Mouse (Mus musculus): ENCODE measurements around the gene Krba1. TPM values are rescaled to one million over a fixed set of nuclear protein-coding genes. Genes with fewer than 3 reads are reported as not detected.

Gene Krba1
- total RNA-seq, 2 experiments from 2014 or later, result 52.7 to 53.1 TPM

- peak overlapping the region; percentile 75 for H3K4me3 ChIP-seq
- no peak for TF ChIP-seq CTCF (IDR thresholded peaks at IDR 0.05)
- H3K27ac ChIP-seq, result peak overlapping the region; percentile 62
- peak; percentile 74 to 88 for DNase-seq (ENCODE audit: extremely low spot score in 1 of 2, low spot score in 2 of 2)
- intact Hi-C loops (cut with DNase I), result loop anchor here (2.0 kb wide), 2 partner anchors 49 to 61 kb away; partner anchors contain the start of gene Krba1
Observed at GRCm38 (mm10) chr6:48443592-48444309, 48.4 kb downstream of the Krba1 start.

GRCm38 (mm10) chr6:48444310-48445180 lies 49.2 kb downstream of the Krba1 start:
- intact Hi-C loops (cut with DNase I), result loop anchor here (2.0 to 5.0 kb wide), 3 partner anchors 50 to 93 kb away; partner anchors contain the start of genes Atp6v0e2 and Krba1
- Histone ChIP-seq H3K27ac (peak overlapping the region; percentile 89), H3K4me3 (peak overlapping the region; percentile 75)
- peak; percentile 41 to 70 for DNase-seq (ENCODE audit: extremely low spot score in 1 of 2, low spot score in 2 of 2)
- no peak for TF ChIP-seq CTCF (IDR thresholded peaks at IDR 0.05)

- no peak for TF ChIP-seq CTCF (IDR thresholded peaks at IDR 0.05)
- H3K4me3 ChIP-seq, result peak within 1 kb of the TSS; percentile 75
Observed at GRCm38 (mm10) chr6:48445181-48446101, 50.1 kb downstream of the Krba1 start, which contains the start of gene Zfp467. Gene Zfp467 (minus strand): TSS chr6:48445825.

GRCm38 (mm10) chr6:48446256-48446655 lies 50.9 kb downstream of the Krba1 start:
- no peak for DNase-seq (ENCODE audit: extremely low spot score in 1 of 2, low spot score in 2 of 2)
- intact Hi-C loops (cut with DNase I), result loop anchor here (5.0 kb wide), 1 partner anchor 91 kb away; the partner anchor contains the start of gene Atp6v0e2
- peak overlapping the region; percentile 75 for H3K4me3 ChIP-seq
- no peak overlapping the region for H3K27ac ChIP-seq
- TF ChIP-seq CTCF (IDR thresholded peaks at IDR 0.05), result no peak

More at GRCm38 (mm10) chr6:48445181-48446101, 50.1 kb downstream of the Krba1 start, which contains the start of gene Zfp467:
- DNase-seq (ENCODE audit: extremely low spot score in 1 of 2, low spot score in 2 of 2), result peak; percentile 37 to 47
- H3K27ac ChIP-seq, result peak within 1 kb of the TSS; percentile 89
- intact Hi-C loops (cut with DNase I), result loop anchor here (2.0 to 5.0 kb wide), 3 partner anchors 51 to 92 kb away; partner anchors contain the start of genes Atp6v0e2 and Krba1

GRCm38 (mm10) chr6:48446896-48447295 lies 51.5 kb downstream of the Krba1 start:
- Histone ChIP-seq H3K4me3 (no peak overlapping the region), H3K27ac (no peak overlapping the region)
- DNase-seq (ENCODE audit: extremely low spot score in 1 of 2, low spot score in 2 of 2), result no peak
- intact Hi-C loops (cut with DNase I), result loop anchor here (5.0 kb wide), 1 partner anchor 90 kb away; the partner anchor contains the start of gene Atp6v0e2
- no peak for TF ChIP-seq CTCF (IDR thresholded peaks at IDR 0.05)

GRCm38 (mm10) chr6:48447929-48448328 lies 52.5 kb downstream of the Krba1 start, which contains the start of gene Sspo:
Gene Sspo (plus strand): TSS chr6:48448229.
- no peak within 1 kb of the TSS for H3K4me3 ChIP-seq
- no peak for TF ChIP-seq CTCF (IDR thresholded peaks at IDR 0.05)
- H3K27ac ChIP-seq, result no peak within 1 kb of the TSS
- intact Hi-C loops (cut with DNase I), result loop anchor here (5.0 kb wide), 1 partner anchor 89 kb away; the partner anchor contains the start of gene Atp6v0e2
- no peak for DNase-seq (ENCODE audit: extremely low spot score in 1 of 2, low spot score in 2 of 2)

- intact Hi-C loops (cut with DNase I), result loop anchor here (5.0 kb wide), 1 partner anchor 89 kb away; the partner anchor contains the start of gene Atp6v0e2
- Histone ChIP-seq H3K4me3 (no peak overlapping the region), H3K27ac (no peak overlapping the region)
- no peak for TF ChIP-seq CTCF (IDR thresholded peaks at IDR 0.05)
- no peak for DNase-seq (ENCODE audit: extremely low spot score in 1 of 2, low spot score in 2 of 2)
Observed at GRCm38 (mm10) chr6:48448527-48448926, 53.1 kb downstream of the Krba1 start.

- no peak for TF ChIP-seq CTCF (IDR thresholded peaks at IDR 0.05)
- Histone ChIP-seq H3K4me3 (no peak overlapping the region), H3K27ac (no peak overlapping the region)
- no peak for DNase-seq (ENCODE audit: extremely low spot score in 1 of 2, low spot score in 2 of 2)
- intact Hi-C loops (cut with DNase I), result no loop called here
Observed at GRCm38 (mm10) chr6:48452151-48452550, 56.8 kb downstream of the Krba1 start.

GRCm38 (mm10) chr6:48452771-48453170 lies 57.4 kb downstream of the Krba1 start:
- no peak overlapping the region for H3K4me3 ChIP-seq
- intact Hi-C loops (cut with DNase I), result no loop called here
- no peak overlapping the region for H3K27ac ChIP-seq
- no peak for DNase-seq (ENCODE audit: extremely low spot score in 1 of 2, low spot score in 2 of 2)
- TF ChIP-seq CTCF (IDR thresholded peaks at IDR 0.05), result no peak

GRCm38 (mm10) chr6:48464966-48465679 lies 69.7 kb downstream of the Krba1 start:
- Histone ChIP-seq H3K27ac (no peak overlapping the region; the same call in 1 of the 2 replicates), H3K4me3 (no peak overlapping the region)
- intact Hi-C loops (cut with DNase I), result no loop called here
- peak in 1 of 2 experiments; percentile 31 for DNase-seq (ENCODE audit: extremely low spot score in 1 of 2, low spot score in 2 of 2)
- TF ChIP-seq CTCF (IDR thresholded peaks at IDR 0.05), result no peak; the same call in 1 of the 2 replicates
